Mouse (Mus musculus) thymus, adult 2 months (tissue): ENCODE measurements at regions not wholly inside any gene's neighbourhood (a gene's known extent, or its start where the extent isn't known, plus 50 kb on each side); places are given as distances from the start of the nearest gene placed in this dataset.

Source experiments
- CTCF ChIP-seq: fragments of 200-500 bp; IDR thresholded peaks from 2 replicates; pipeline ENCODE4 v1.5.1; 2012; ENCODE audit warnings: mild to moderate bottlenecking, control low read depth, low read length, moderate library complexity, borderline replicate concordance; ENCODE audit not compliant: control insufficient read depth, poor library complexity, insufficient read depth; ENCODE audit errors: extremely low read depth
- POLR2A ChIP-seq: fragments of 200-500 bp; IDR thresholded peaks from 2 replicates; pipeline ENCODE4 v1.6.1; 2012; ENCODE audit warnings: mild to moderate bottlenecking, low read length, control low read depth, moderate library complexity; ENCODE audit not compliant: control insufficient read depth, poor library complexity, insufficient read depth; ENCODE audit errors: extremely low read depth

GRCm38 (mm10) chr1:75662141-75662990 lies 116.3 kb downstream of the Slc4a3 start:
- TF ChIP-seq CTCF = no peak
- no peak for TF ChIP-seq POLR2A
